Mouse (Mus musculus) Muller cell, postnatal 12 days (primary cell): ENCODE measurements at regions not wholly inside any gene's neighbourhood (a gene's known extent, or its start where the extent isn't known, plus 50 kb on each side); places are given as distances from the start of the nearest gene placed in this dataset.

Source experiments
- DNase-seq: peaks from one replicate; pipeline ENCODE4 v3.0.0-alpha.2; 2015; ENCODE audit errors: inconsistent ontology term

- DNase-seq: peak; percentile 73
Observed at GRCm38 (mm10) chr4:33594997-33595657, 285.0 kb downstream of the Rngtt start.

- no peak for DNase-seq
Observed at GRCm38 (mm10) chr4:33595763-33596162, 285.7 kb downstream of the Rngtt start.

- DNase-seq: no peak
Observed at GRCm38 (mm10) chr4:33599966-33600365, 289.9 kb downstream of the Rngtt start.

GRCm38 (mm10) chr4:33600805-33601204 is 290.7 kb downstream of the Rngtt start:
- DNase-seq: no peak

- DNase-seq: no peak
Observed at GRCm38 (mm10) chr4:33604636-33605035, 294.5 kb downstream of the Rngtt start.

- DNase-seq: no peak
Observed at GRCm38 (mm10) chr4:33639821-33640575, 284.4 kb upstream of the Cnr1 start.

GRCm38 (mm10) chr4:33640576-33641255 is 283.7 kb upstream of the Cnr1 start:
- no peak for DNase-seq

GRCm38 (mm10) chr4:33641883-33642282 is 282.5 kb upstream of the Cnr1 start:
- no peak for DNase-seq

GRCm38 (mm10) chr4:33642526-33642925 is 281.9 kb upstream of the Cnr1 start:
- no peak for DNase-seq

- no peak for DNase-seq
Observed at GRCm38 (mm10) chr4:33645217-33645616, 279.2 kb upstream of the Cnr1 start.

GRCm38 (mm10) chr4:33651292-33651691 is 273.1 kb upstream of the Cnr1 start:
- no peak for DNase-seq

GRCm38 (mm10) chr4:33659766-33660165 is 264.6 kb upstream of the Cnr1 start:
- no peak for DNase-seq

GRCm38 (mm10) chr4:33660553-33660952 is 263.8 kb upstream of the Cnr1 start:
- no peak for DNase-seq

- DNase-seq: no peak
Observed at GRCm38 (mm10) chr4:33661862-33662261, 262.5 kb upstream of the Cnr1 start.

GRCm38 (mm10) chr4:33662965-33663364 is 261.4 kb upstream of the Cnr1 start:
- no peak for DNase-seq

GRCm38 (mm10) chr4:33663616-33664473 is 260.5 kb upstream of the Cnr1 start:
- DNase-seq: peak; percentile 2

GRCm38 (mm10) chr4:33664474-33664822 is 259.9 kb upstream of the Cnr1 start:
- DNase-seq: no peak

- no peak for DNase-seq
Observed at GRCm38 (mm10) chr4:33665250-33665873, 259.0 kb upstream of the Cnr1 start.

GRCm38 (mm10) chr4:33668431-33668830 is 256.0 kb upstream of the Cnr1 start:
- DNase-seq: peak; percentile 22

- no peak for DNase-seq
Observed at GRCm38 (mm10) chr4:33675044-33675443, 249.3 kb upstream of the Cnr1 start.

GRCm38 (mm10) chr4:33679351-33679750 is 245.0 kb upstream of the Cnr1 start:
- DNase-seq: no peak
